ENCODE assay signal across 9 mouse cellular contexts in genomic region chr1:86531547-86532321, GRCm38 (mm10). TPM values are rescaled to one million over a fixed set of nuclear protein-coding genes. Genes with fewer than 3 reads are reported as not detected.
DNase-seq lines count a peak whose midpoint lies in the region; ATAC-seq and TF ChIP-seq lines count a peak whose summit lies in the region.
"Had no signal": no experiment of that assay in that cellular context is flagged by ENCODE, and none has a peak within 500 bp of the region (broad histone marks: within the 10 kb centered on the region; RNA-seq: fewer than 3 reads in every experiment).

No protein-coding gene starts in this region.

- H3K4me1 ChIP-seq in E14TG2a.4 (replicated peaks; ENCODE audit: low read depth, low read length) = peaks cover 49% of the 10 kb centered on the region
- peaks cover 16% of the 10 kb centered on the region for H3K4me1 ChIP-seq in forebrain, embryonic 14.5 days (ENCODE audit: control insufficient read depth, insufficient read depth, low read length)

- 6% methylated on average over 13 of the region's 13 CpGs for WGBS in forebrain, embryonic 14.5 days

- peak; percentile 30 for ATAC-seq in forebrain, embryonic 14.5 days

- H3K4me3 ChIP-seq in E14TG2a.4 (replicated peaks; ENCODE audit: low read length) = peak overlapping the region; percentile 58
- H3K4me3 ChIP-seq in forebrain, embryonic 14.5 days (ENCODE audit: low read depth, low read length) = peak overlapping the region; percentile 4; the same call in 1 of the 2 replicates
- H3K4me3 ChIP-seq: erythroblast, embryonic 14.5 days had no signal

- no peaks in the 10 kb centered on the region for H3K27me3 ChIP-seq in E14TG2a.4 (ENCODE audit: insufficient read depth, low read length)
- H3K27me3 ChIP-seq in forebrain, embryonic 14.5 days (replicated peaks; ENCODE audit: control insufficient read depth, insufficient read depth, low read length) = no peaks in the 10 kb centered on the region

- H3K9me3 ChIP-seq in E14TG2a.4 (ENCODE audit: low read length) = no peaks in the 10 kb centered on the region
- H3K9me3 ChIP-seq in forebrain, embryonic 14.5 days (replicated peaks; ENCODE audit: control insufficient read depth, low read length) = no peaks in the 10 kb centered on the region

- peak overlapping the region; percentile 23; the same call in 1 of the 2 replicates for H3K4me2 ChIP-seq in forebrain, embryonic 14.5 days (ENCODE audit: low read length)

- H3K36me3 ChIP-seq in E14TG2a.4 (ENCODE audit: insufficient read depth, low read length) = peaks cover 37% of the 10 kb centered on the region
- H3K36me3 ChIP-seq in forebrain, embryonic 14.5 days (ENCODE audit: control insufficient read depth, insufficient read depth, low read length) = peaks cover 29% of the 10 kb centered on the region

- H3K27ac ChIP-seq in forebrain, embryonic 14.5 days (ENCODE audit: low read depth, low read length) = peak overlapping the region; percentile 3; the same call in 1 of the 2 replicates

- no peak for TF ChIP-seq CTCF in E14TG2a.4 (conservative IDR thresholded peaks at IDR 0.05; ENCODE audit: low read length)

- peak; percentile 59 for DNase-seq in cerebellum, adult 9-11 months
- no peak for DNase-seq in cerebellum, postnatal 14 days
- no peak for DNase-seq in forebrain, embryonic 14.5 days (ENCODE audit: low spot score)
- DNase-seq in kidney, postnatal 36 days = peak; percentile 59 to 66
- peak; percentile 80 for DNase-seq in neural tube, embryonic 10.5 days (ENCODE audit: extremely low spot score, low spot score)
- DNase-seq in urinary bladder, postnatal 14 days (ENCODE audit: low spot score) = no peak
- no peak for DNase-seq in gastrocnemius, adult 8-10 months (ENCODE audit: low spot score in 2 of 2)

- H3K9ac ChIP-seq in forebrain, embryonic 14.5 days (ENCODE audit: low read length) = peak overlapping the region; percentile 1; the same call in 1 of the 2 replicates

RNA-seq across cellular contexts. Expression of gene Ptma, which starts 5.2 kb away (rescaled TPM):
- polyA plus RNA-seq in forebrain, embryonic 14.5 days (2014; fragmentation: Nextera tagmentation; extraction: Ambion mirVana) = 2,309 and 2,480 TPM in 2 replicates
- 10 to 100 TPM; 50.9 to 76.9 (median 67.7) TPM for total RNA-seq in gastrocnemius, adult 8-10 months (2022)

RNA-seq across cellular contexts. Expression of gene Pde6d, which starts 50.7 kb away (rescaled TPM):
- polyA plus RNA-seq in forebrain, embryonic 14.5 days (2014; fragmentation: Nextera tagmentation; extraction: Ambion mirVana) = 78.1 and 86.3 TPM in 2 replicates
- 10 to 100 TPM; 24.5 to 33.4 (median 26.8) TPM for total RNA-seq in gastrocnemius, adult 8-10 months (2022)

RNA-seq across cellular contexts. Expression of gene Cops7b, which starts 51.0 kb away (rescaled TPM):
- 61.7 and 65.4 TPM in 2 replicates for polyA plus RNA-seq in forebrain, embryonic 14.5 days (2014; fragmentation: Nextera tagmentation; extraction: Ambion mirVana)
- 10 to 100 TPM in 3 of 4 experiments, 1 to 10 TPM in 1; 9.6 to 10.5 (median 10.3) TPM for total RNA-seq in gastrocnemius, adult 8-10 months (2022)

Comparison
In these comparisons a context has a peak if more than half of its experiments do, and no peak if none do; other contexts are left out.
1. DNase-seq: peak in cerebellum, adult 9-11 months (single experiment), kidney, postnatal 36 days (2 of 2) and neural tube, embryonic 10.5 days (single experiment); none in cerebellum, postnatal 14 days (0 of 2), forebrain, embryonic 14.5 days (single experiment), urinary bladder, postnatal 14 days (single experiment) and gastrocnemius, adult 8-10 months (0 of 2).